Mouse (Mus musculus) right cerebral cortex, postnatal 25 days (tissue): Measurements from ENCODE around the gene Susd4.

Experiments
- DNase-seq: peaks from one replicate; pipeline ENCODE4 v3.0.0; 2022

Gene Susd4

GRCm38 (mm10) chr1:182763716-182764461, at the start of gene Susd4:
TSS of gene Susd4 (plus strand) at chr1:182763860.
- DNase-seq = peak; percentile 90

GRCm38 (mm10) chr1:182714236-182714935, 49.3 kb upstream of the Susd4 start:
- DNase-seq = no peak

GRCm38 (mm10) chr1:182727541-182727940, 36.1 kb upstream of the Susd4 start:
- DNase-seq = peak; percentile 18

GRCm38 (mm10) chr1:182729002-182729401, 34.7 kb upstream of the Susd4 start:
- DNase-seq = no peak

- DNase-seq = no peak
Observed at GRCm38 (mm10) chr1:182732695-182733094, 31.0 kb upstream of the Susd4 start.

- DNase-seq = no peak
Observed at GRCm38 (mm10) chr1:182735891-182736290, 27.8 kb upstream of the Susd4 start.

- no peak for DNase-seq
Observed at GRCm38 (mm10) chr1:182747081-182747480, 16.6 kb upstream of the Susd4 start.

GRCm38 (mm10) chr1:182747834-182748233, 15.8 kb upstream of the Susd4 start:
- DNase-seq = no peak

- no peak for DNase-seq
Observed at GRCm38 (mm10) chr1:182749080-182749479, 14.6 kb upstream of the Susd4 start, which contains the start of gene Ccdc185. TSS of gene Ccdc185 (minus strand) at chr1:182749180.

- DNase-seq = no peak
Observed at GRCm38 (mm10) chr1:182751301-182751700, 12.4 kb upstream of the Susd4 start.

GRCm38 (mm10) chr1:182753694-182754093, 10.0 kb upstream of the Susd4 start:
- DNase-seq = no peak

- no peak for DNase-seq
Observed at GRCm38 (mm10) chr1:182754865-182755264, 8.8 kb upstream of the Susd4 start.

GRCm38 (mm10) chr1:182758783-182759182, 4.9 kb upstream of the Susd4 start:
- DNase-seq = no peak

GRCm38 (mm10) chr1:182763191-182763715, 407 bp upstream of the Susd4 start:
- DNase-seq = peak; percentile 40

- DNase-seq = peak; percentile 25
Observed at GRCm38 (mm10) chr1:182764541-182765281, 1.1 kb downstream of the Susd4 start.

GRCm38 (mm10) chr1:182775576-182775975, 11.9 kb downstream of the Susd4 start:
- no peak for DNase-seq

GRCm38 (mm10) chr1:182776749-182777410, 13.2 kb downstream of the Susd4 start:
- DNase-seq = no peak

- DNase-seq = no peak
Observed at GRCm38 (mm10) chr1:182778225-182778624, 14.6 kb downstream of the Susd4 start.

GRCm38 (mm10) chr1:182779024-182779520, 15.4 kb downstream of the Susd4 start:
- DNase-seq = no peak

GRCm38 (mm10) chr1:182783774-182784173, 20.1 kb downstream of the Susd4 start:
- no peak for DNase-seq

GRCm38 (mm10) chr1:182784784-182785183, 21.1 kb downstream of the Susd4 start:
- no peak for DNase-seq

GRCm38 (mm10) chr1:182785504-182785903, 21.8 kb downstream of the Susd4 start:
- no peak for DNase-seq
